Mouse (Mus musculus) bone marrow, adult 2 months (tissue): ENCODE measurements around the gene Cfap45.
A peak's percentile ranks its signal among the peaks of the same experiment; 100 is the strongest.

ENCODE experiments used
- CTCF ChIP-seq: fragments of 200-500 bp; IDR thresholded peaks from 2 replicates; pipeline ENCODE4 v1.5.1; 2011; ENCODE audit warnings: low read length, control low read depth; ENCODE audit not compliant: control insufficient read depth, insufficient read depth
- POLR2A ChIP-seq: fragments of 200-500 bp; IDR thresholded peaks from 2 replicates; pipeline ENCODE4 v1.6.1; 2011; ENCODE audit warnings: low read depth, mild to moderate bottlenecking, control low read depth, low read length, borderline replicate concordance; ENCODE audit not compliant: control insufficient read depth

- TF ChIP-seq CTCF, result no peak
- peak; percentile 46; the same call in 1 of the 2 replicates for TF ChIP-seq POLR2A
Measured at GRCm38 (mm10) chr1:172502145-172503110, 18.2 kb upstream of the Cfap45 start.
